In the genomic region with DNA sequence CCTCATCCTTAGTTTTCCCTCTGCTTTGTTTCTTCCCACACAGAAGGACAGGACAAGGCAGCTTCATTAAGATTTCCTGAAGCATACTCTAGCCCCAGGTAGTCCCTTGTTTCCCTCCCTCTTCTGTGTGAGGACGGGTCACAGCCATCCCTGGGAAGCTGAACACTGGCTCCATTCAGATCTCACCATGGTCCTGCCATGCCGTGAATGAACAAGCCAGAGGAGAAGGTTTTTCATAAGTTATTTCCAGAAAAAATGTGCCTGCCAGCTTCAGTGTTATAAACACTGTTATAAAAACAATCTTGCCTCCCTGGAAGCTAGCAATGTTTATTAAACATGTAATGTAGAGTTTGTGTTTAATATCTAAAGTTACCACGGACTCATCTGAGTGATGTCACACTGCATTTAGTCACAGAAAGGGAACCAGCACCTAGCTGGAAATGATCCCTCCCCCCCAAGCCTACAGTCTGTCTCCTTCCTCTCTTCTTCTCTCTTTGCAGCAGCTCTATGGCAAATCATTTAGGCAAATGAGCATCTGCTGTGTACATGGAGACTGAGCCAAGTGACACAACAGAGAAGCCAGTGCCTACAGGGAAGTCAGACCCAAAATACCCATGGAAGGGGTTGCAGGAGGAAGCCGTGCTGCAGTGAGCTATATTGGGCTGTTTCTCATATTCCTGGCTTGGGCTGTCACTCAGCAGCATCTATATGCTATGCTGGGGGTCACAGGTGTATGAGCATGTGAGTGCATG, we compare ENCODE assay signal across 14 mouse cellular contexts.
DNase-seq lines count a peak whose midpoint lies in the region; ATAC-seq and TF ChIP-seq lines count a peak whose summit lies in the region.
"Had no signal": no experiment of that assay in that cellular context is flagged by ENCODE, and none has a peak within 500 bp of the region (broad histone marks: within the 10 kb centered on the region; RNA-seq: fewer than 3 reads in every experiment).

No protein-coding gene starts in this region.

- no peaks in the 10 kb centered on the region for H3K36me3 ChIP-seq in hindbrain, embryonic 15.5 days
- no peaks in the 10 kb centered on the region for H3K36me3 ChIP-seq in hindbrain, embryonic 12.5 days
- no peaks in the 10 kb centered on the region for H3K36me3 ChIP-seq in intestine, embryonic 15.5 days
- no peaks in the 10 kb centered on the region for H3K36me3 ChIP-seq in lung, postnatal 0 days (ENCODE audit: insufficient read depth, low read length)
- H3K36me3 ChIP-seq: embryonic facial prominence, embryonic 15.5 days; limb, embryonic 10.5 days had no signal

- no peak overlapping the region for H3K4me3 ChIP-seq in hindbrain, embryonic 15.5 days
- no peak overlapping the region for H3K4me3 ChIP-seq in hindbrain, embryonic 12.5 days
- no peak overlapping the region for H3K4me3 ChIP-seq in intestine, embryonic 15.5 days (replicated peaks)
- H3K4me3 ChIP-seq in lung, postnatal 0 days (ENCODE audit: low read depth, low read length) = no peak overlapping the region
- H3K4me3 ChIP-seq: embryonic facial prominence, embryonic 15.5 days; limb, embryonic 10.5 days; myocyte had no signal

- 0 out of 2 replicates have a peak overlapping the region, but pooled peaks have one; percentile 18 for H3K27ac ChIP-seq in hindbrain, embryonic 15.5 days (replicated peaks)
- H3K27ac ChIP-seq in hindbrain, embryonic 12.5 days = no peak overlapping the region
- no peak overlapping the region for H3K27ac ChIP-seq in intestine, embryonic 15.5 days
- H3K27ac ChIP-seq in lung, postnatal 0 days (ENCODE audit: low read length) = no peak overlapping the region
- H3K27ac ChIP-seq: embryonic facial prominence, embryonic 15.5 days; limb, embryonic 10.5 days had no signal

- TF ChIP-seq CTCF in lung, postnatal 0 days (IDR thresholded peaks at IDR 0.05) = no peak

- H3K4me2 ChIP-seq in hindbrain, embryonic 15.5 days = no peak overlapping the region
- H3K4me2 ChIP-seq in hindbrain, embryonic 12.5 days (replicated peaks) = no peak overlapping the region
- no peak overlapping the region for H3K4me2 ChIP-seq in intestine, embryonic 15.5 days (replicated peaks)
- H3K4me2 ChIP-seq in lung, postnatal 0 days (replicated peaks; ENCODE audit: low read depth, low read length) = no peak overlapping the region
- H3K4me2 ChIP-seq: embryonic facial prominence, embryonic 15.5 days; lung, embryonic 14.5 days had no signal

- ATAC-seq in hindbrain, embryonic 15.5 days (ENCODE audit: low FRiP score, low read depth) = peak; percentile 75; the same call in 1 of the 2 replicates
- no peak for ATAC-seq in hindbrain, embryonic 12.5 days (ENCODE audit: low FRiP score)
- ATAC-seq in intestine, embryonic 15.5 days = no peak
- no peak for ATAC-seq in lung, postnatal 0 days

- no peak for TF ChIP-seq EP300 in lung, postnatal 0 days (IDR thresholded peaks at IDR 0.05)

- no peak overlapping the region for H3K9ac ChIP-seq in hindbrain, embryonic 15.5 days
- no peak overlapping the region for H3K9ac ChIP-seq in hindbrain, embryonic 12.5 days
- H3K9ac ChIP-seq in intestine, embryonic 15.5 days = no peak overlapping the region
- H3K9ac ChIP-seq in lung, postnatal 0 days (replicated peaks; ENCODE audit: low read depth) = no peak overlapping the region
- H3K9ac ChIP-seq: embryonic facial prominence, embryonic 15.5 days; lung, embryonic 14.5 days had no signal

- DNase-seq in cerebellum, postnatal 25 days = peak; percentile 44 to 54
- peak; percentile 23 for DNase-seq in layer of hippocampus, adult 9-11 months
- DNase-seq in right cerebral cortex, postnatal 14 days = peak; percentile 11
- DNase-seq in gastrocnemius, postnatal 25 days = no peak
- DNase-seq in lung, postnatal 0 days (ENCODE audit: low spot score) = no peak
- DNase-seq: heart, adult 18-20 months; kidney, adult 2 months; lung, embryonic 14.5 days had no signal

- H3K4me1 ChIP-seq in hindbrain, embryonic 15.5 days (replicated peaks) = peaks cover 9% of the 10 kb centered on the region
- H3K4me1 ChIP-seq in hindbrain, embryonic 12.5 days = no peaks in the 10 kb centered on the region
- no peaks in the 10 kb centered on the region for H3K4me1 ChIP-seq in intestine, embryonic 15.5 days (replicated peaks)
- no peaks in the 10 kb centered on the region for H3K4me1 ChIP-seq in lung, postnatal 0 days (ENCODE audit: insufficient read depth, low read depth, low read length)
- H3K4me1 ChIP-seq: embryonic facial prominence, embryonic 15.5 days; limb, embryonic 10.5 days had no signal

- WGBS in hindbrain, embryonic 15.5 days = 46% methylated on average over 4 of the region's 4 CpGs
- 51% methylated on average over 4 of the region's 4 CpGs for WGBS in hindbrain, embryonic 12.5 days
- 53% methylated on average over 4 of the region's 4 CpGs for WGBS in intestine, embryonic 15.5 days
- 43% methylated on average over 4 of the region's 4 CpGs for WGBS in lung, postnatal 0 days

- H3K27me3 ChIP-seq in hindbrain, embryonic 15.5 days = no peaks in the 10 kb centered on the region
- no peaks in the 10 kb centered on the region for H3K27me3 ChIP-seq in hindbrain, embryonic 12.5 days
- no peaks in the 10 kb centered on the region for H3K27me3 ChIP-seq in intestine, embryonic 15.5 days (replicated peaks)
- H3K27me3 ChIP-seq in lung, postnatal 0 days (replicated peaks; ENCODE audit: insufficient read depth, low read length) = no peaks in the 10 kb centered on the region
- H3K27me3 ChIP-seq: embryonic facial prominence, embryonic 15.5 days had no signal

- H3K9me3 ChIP-seq in hindbrain, embryonic 15.5 days = no peaks in the 10 kb centered on the region
- no peaks in the 10 kb centered on the region for H3K9me3 ChIP-seq in hindbrain, embryonic 12.5 days (replicated peaks)
- no peaks in the 10 kb centered on the region for H3K9me3 ChIP-seq in intestine, embryonic 15.5 days
- H3K9me3 ChIP-seq in lung, postnatal 0 days (ENCODE audit: low read length) = no peaks in the 10 kb centered on the region
- H3K9me3 ChIP-seq: embryonic facial prominence, embryonic 15.5 days; limb, embryonic 10.5 days had no signal

Comparison
In these comparisons a context has a peak if more than half of its experiments do, and no peak if none do; other contexts are left out.
1. DNase-seq: peak in cerebellum, postnatal 25 days (2 of 2), layer of hippocampus, adult 9-11 months (single experiment) and right cerebral cortex, postnatal 14 days (single experiment); none in gastrocnemius, postnatal 25 days (single experiment) and lung, postnatal 0 days (single experiment).